ENCODE assay signal across 8 mouse cellular contexts in the genomic region with DNA sequence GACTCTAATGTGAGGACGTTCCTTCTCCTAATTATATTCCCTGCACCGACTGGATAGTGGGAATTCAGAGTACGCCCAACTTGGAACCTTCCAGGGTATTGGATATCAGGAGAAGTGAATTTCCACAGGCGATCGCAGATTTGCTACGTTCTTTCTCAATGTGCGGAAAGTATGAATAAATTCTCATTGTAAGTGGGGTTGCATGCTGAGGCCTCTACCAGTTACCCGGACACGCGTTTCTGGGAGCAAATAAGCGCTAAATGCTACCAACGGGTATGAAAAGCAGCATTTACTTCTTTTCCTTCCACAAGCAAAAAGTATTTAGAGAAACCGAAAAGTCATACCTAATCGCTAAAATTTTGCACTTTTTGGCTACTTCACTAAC. TPM values are rescaled to one million over a fixed set of nuclear protein-coding genes. Genes with fewer than 3 reads are reported as not detected.
A peak's percentile ranks its signal among the peaks of the same experiment; 100 is the strongest.
DNase-seq lines count a peak whose midpoint lies in the region; ATAC-seq lines count a peak whose summit lies in the region.

No protein-coding gene starts in this region.

- under 1% methylated on average over 14 of the region's 14 CpGs for WGBS in forebrain, embryonic 13.5 days
- under 1% methylated on average over 14 of the region's 14 CpGs for WGBS in liver, embryonic 13.5 days (ENCODE audit: insufficient replicate concordance)

- H3K4me1 ChIP-seq in erythroblast, embryonic 14.5 days (ENCODE audit: control insufficient read depth) = peaks cover 68% of the 10 kb centered on the region
- peaks cover 63% of the 10 kb centered on the region for H3K4me1 ChIP-seq in forebrain, embryonic 13.5 days
- H3K4me1 ChIP-seq in liver, embryonic 13.5 days (replicated peaks) = peaks cover 70% of the 10 kb centered on the region

- H3K9ac ChIP-seq in forebrain, embryonic 13.5 days = peak overlapping the region; percentile 97
- peak overlapping the region; percentile 95 for H3K9ac ChIP-seq in liver, embryonic 13.5 days

- peak; percentile 52 for DNase-seq in 3T3-L1 (ENCODE audit: low read depth, low spot score)
- DNase-seq in liver, embryonic 13.5 days = no peak
- no peak for DNase-seq in right cerebral cortex, adult 2 months (ENCODE audit: low spot score in 2 of 2)
- no peak for DNase-seq in spleen, adult 12 weeks (ENCODE audit: low spot score)
- DNase-seq in gastrocnemius, postnatal 14 days = no peak

- H3K36me3 ChIP-seq in erythroblast, embryonic 14.5 days (ENCODE audit: control insufficient read depth) = no peaks in the 10 kb centered on the region
- no peaks in the 10 kb centered on the region for H3K36me3 ChIP-seq in forebrain, embryonic 13.5 days (ENCODE audit: poor library complexity, severe bottlenecking)
- no peaks in the 10 kb centered on the region for H3K36me3 ChIP-seq in liver, embryonic 13.5 days

- H3K27ac ChIP-seq in forebrain, embryonic 13.5 days = peak overlapping the region; percentile 98
- peak overlapping the region; percentile 96 for H3K27ac ChIP-seq in liver, embryonic 13.5 days

- H3K27me3 ChIP-seq in erythroblast, embryonic 14.5 days (ENCODE audit: control insufficient read depth) = no peaks in the 10 kb centered on the region
- H3K27me3 ChIP-seq in forebrain, embryonic 13.5 days = no peaks in the 10 kb centered on the region
- no peaks in the 10 kb centered on the region for H3K27me3 ChIP-seq in liver, embryonic 13.5 days

- H3K4me2 ChIP-seq in forebrain, embryonic 13.5 days = peak overlapping the region; percentile 92
- H3K4me2 ChIP-seq in liver, embryonic 13.5 days = peak overlapping the region; percentile 98

- peak overlapping the region; percentile 96 for H3K4me3 ChIP-seq in erythroblast, embryonic 14.5 days (replicated peaks)
- peak overlapping the region; percentile 85 for H3K4me3 ChIP-seq in forebrain, embryonic 13.5 days
- peak overlapping the region; percentile 94 for H3K4me3 ChIP-seq in liver, embryonic 13.5 days (replicated peaks)

- no peak for ATAC-seq in erythroblast, adult 5-6 weeks (replicated peaks; ENCODE audit: low FRiP score, poor library complexity, severe bottlenecking)
- ATAC-seq in forebrain, embryonic 13.5 days = no peak
- ATAC-seq in liver, embryonic 13.5 days (ENCODE audit: low read depth) = no peak

- H3K9me3 ChIP-seq in erythroblast, embryonic 14.5 days (ENCODE audit: control insufficient read depth, low read length) = no peaks in the 10 kb centered on the region
- no peaks in the 10 kb centered on the region for H3K9me3 ChIP-seq in forebrain, embryonic 13.5 days (replicated peaks)
- no peaks in the 10 kb centered on the region for H3K9me3 ChIP-seq in liver, embryonic 13.5 days (replicated peaks)

- intact Hi-C loops in gastrocnemius, postnatal 14 days (cut with DNase I; ENCODE audit: low total_unique reads) = no loop called here

RNA-seq across cellular contexts. Expression of a gene that starts 1.2 kb away (rescaled TPM):
- polyA plus RNA-seq in erythroblast, embryonic 14.5 days (2012) = 25.6 and 25.7 TPM in 2 replicates
- 38.0 and 60.7 TPM in 2 replicates for total RNA-seq in erythroblast, adult 5-6 weeks (2015; ENCODE audit: low replicate concordance)
- 35.6 and 63.0 TPM in 2 replicates for total RNA-seq in erythroblast, adult 5-6 weeks (2017; ENCODE audit: low replicate concordance)
- polyA plus RNA-seq in forebrain, embryonic 13.5 days (2015; fragmentation: Nextera tagmentation; extraction: Ambion mirVana) = 16.7 and 17.1 TPM in 2 replicates
- 4.2 and 4.8 TPM in 2 replicates for polyA plus RNA-seq in liver, embryonic 13.5 days (2015; fragmentation: Nextera tagmentation; extraction: Ambion mirVana)
- 10 to 100 TPM; 20.1 to 22.1 TPM for total RNA-seq in gastrocnemius, postnatal 14 days (2021)
